Mouse (Mus musculus): ENCODE measurements around the gene Gart.
A peak's percentile ranks its signal among the peaks of the same experiment; 100 is the strongest.

Gene Gart

GRCm38 (mm10) chr16:91609501-91610245 is 37.1 kb downstream of the Gart start:
- DNase-seq (ENCODE audit: low read depth, low spot score): no peak

GRCm38 (mm10) chr16:91606958-91607357 is 39.8 kb downstream of the Gart start:
- no peak for DNase-seq (ENCODE audit: low read depth, low spot score)

- no peak for DNase-seq (ENCODE audit: low read depth, low spot score)
Observed at GRCm38 (mm10) chr16:91605156-91605555, 41.6 kb downstream of the Gart start.

GRCm38 (mm10) chr16:91601693-91602092 is 45.1 kb downstream of the Gart start:
- no peak for DNase-seq (ENCODE audit: low read depth, low spot score)

GRCm38 (mm10) chr16:91601081-91601480 is 45.7 kb downstream of the Gart start:
- DNase-seq (ENCODE audit: low read depth, low spot score): no peak

GRCm38 (mm10) chr16:91599242-91599641 is 47.5 kb downstream of the Gart start:
- no peak for DNase-seq (ENCODE audit: low read depth, low spot score)

- peak; percentile 96 for DNase-seq (ENCODE audit: low read depth, low spot score)
Observed at GRCm38 (mm10) chr16:91597672-91598010, 49.1 kb downstream of the Gart start, which contains the start of gene Tmem50b. TSS of gene Tmem50b (minus strand) at chr16:91597800.

GRCm38 (mm10) chr16:91596779-91597671 is 49.7 kb downstream of the Gart start:
- DNase-seq (ENCODE audit: low read depth, low spot score): no peak

- no peak for DNase-seq (ENCODE audit: low read depth, low spot score)
Observed at GRCm38 (mm10) chr16:91596397-91596778, 50.4 kb downstream of the Gart start.

GRCm38 (mm10) chr16:91595076-91595475 is 51.7 kb downstream of the Gart start:
- no peak for DNase-seq (ENCODE audit: low read depth, low spot score)

- no peak for DNase-seq (ENCODE audit: low read depth, low spot score)
Observed at GRCm38 (mm10) chr16:91593262-91593661, 53.5 kb downstream of the Gart start.

- no peak for DNase-seq (ENCODE audit: low read depth, low spot score)
Observed at GRCm38 (mm10) chr16:91592162-91592561, 54.6 kb downstream of the Gart start.

GRCm38 (mm10) chr16:91588703-91589102 is 58.0 kb downstream of the Gart start:
- no peak for DNase-seq (ENCODE audit: low read depth, low spot score)

- DNase-seq (ENCODE audit: low read depth, low spot score): no peak
Observed at GRCm38 (mm10) chr16:91587730-91588453, 58.9 kb downstream of the Gart start.

- no peak for DNase-seq (ENCODE audit: low read depth, low spot score)
Observed at GRCm38 (mm10) chr16:91586244-91586643, 60.5 kb downstream of the Gart start.

GRCm38 (mm10) chr16:91585617-91586016 is 61.1 kb downstream of the Gart start:
- no peak for DNase-seq (ENCODE audit: low read depth, low spot score)

- peak; percentile 51 for DNase-seq (ENCODE audit: low read depth, low spot score)
Observed at GRCm38 (mm10) chr16:91582307-91582706, 64.4 kb downstream of the Gart start.

- no peak for DNase-seq (ENCODE audit: low read depth, low spot score)
Observed at GRCm38 (mm10) chr16:91578980-91579720, 67.6 kb downstream of the Gart start.

GRCm38 (mm10) chr16:91575151-91575550 is 71.6 kb downstream of the Gart start:
- DNase-seq (ENCODE audit: low read depth, low spot score): no peak

All from c-Kit-negative CD71-positive TER-119-positive erythroid progenitor cells, embryonic 14.5 days (primary cell).